Mouse (Mus musculus) embryonic fibroblast, embryonic 13.5 days (primary cell): ENCODE results near the gene Slc2a12.
A peak's percentile ranks its signal among the peaks of the same experiment; 100 is the strongest.

Experiments used
- CTCF ChIP-seq: IDR thresholded peaks from 2 replicates; pipeline ENCODE4 v1.5.1; 2011; ENCODE audit warnings: mild to moderate bottlenecking, control low read depth, low read length, moderate library complexity, borderline replicate concordance; ENCODE audit not compliant: insufficient read depth
- POLR2A ChIP-seq: IDR thresholded peaks from 2 replicates; pipeline ENCODE4 v1.6.1; 2011; ENCODE audit warnings: low read depth, mild to moderate bottlenecking, control low read depth, low read length, moderate library complexity

DNA sequence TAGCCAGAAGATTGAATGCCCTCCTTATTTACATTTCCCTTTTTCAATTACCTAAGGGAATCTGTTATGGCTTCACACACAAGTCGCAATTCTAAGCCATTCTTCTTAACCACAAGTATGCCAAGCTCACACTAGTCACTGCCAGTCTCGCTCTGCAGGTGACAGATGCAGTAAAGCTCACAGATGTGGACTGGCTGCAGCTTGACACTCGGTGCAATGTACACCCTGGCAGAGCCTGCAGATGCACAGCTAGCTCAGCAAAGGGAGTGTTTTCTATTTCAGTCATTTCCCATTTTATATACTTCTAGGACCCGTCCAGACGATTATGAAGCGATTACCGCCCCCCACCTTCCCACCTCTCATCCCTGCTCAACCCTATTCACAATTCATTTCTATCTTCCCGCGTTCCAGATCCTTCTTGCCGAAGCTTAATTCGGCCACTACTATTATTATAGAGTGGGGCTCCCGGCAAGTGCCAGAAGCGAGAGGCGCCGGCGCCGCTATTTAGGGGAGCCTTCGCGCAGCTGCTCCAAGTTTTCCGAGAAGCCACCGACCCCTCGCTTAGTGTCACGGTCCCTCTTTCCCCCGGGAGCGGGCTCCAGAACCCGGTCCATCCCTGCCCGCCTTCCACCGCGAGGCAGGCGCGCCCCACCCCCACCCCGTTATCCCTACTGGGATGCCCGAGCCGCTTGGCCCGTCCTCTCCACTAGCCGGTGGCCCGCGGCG is 85.6 kb downstream of the Slc2a12 start:
- TF ChIP-seq CTCF, result no peak
- peak; percentile 32; the same call in 1 of the 2 replicates for TF ChIP-seq POLR2A
